Mouse (Mus musculus): ENCODE measurements around the gene Fat3.

- TF ChIP-seq CTCF (IDR thresholded peaks at IDR 0.05; ENCODE audit: low read depth, low read length) (no peak), POLR2A (IDR thresholded peaks at IDR 0.05; ENCODE audit: borderline replicate concordance, low read depth, low read length) (no peak)
These were observed 279.2 kb downstream of the Fat3 start for GRCm38 (mm10) chr9:16221885-16222284.

Measured in bone marrow macrophage, adult 2 months (primary cell).